Mouse (Mus musculus): Measurements from ENCODE around the gene Cldn18. TPM values are rescaled to one million over a fixed set of nuclear protein-coding genes. Genes with fewer than 3 reads are reported as not detected.

Gene Cldn18
- total RNA-seq (2023), result not detected

GRCm38 (mm10) chr9:99717134-99717533 lies at the start of gene Cldn18:
Gene Cldn18, minus strand, starts transcription at chr9:99717267.

Other genes starting within 250 kb of the Cldn18 start
- 31.5 TPM for gene Armc8, start 148.4 kb downstream of the Cldn18 start, total RNA-seq (2023)
- 46.1 TPM for gene Dbr1, start 141.5 kb downstream of the Cldn18 start, total RNA-seq (2023)
- gene A4gnt, start 104.8 kb downstream of the Cldn18 start, total RNA-seq (2023), result not detected
- not detected for gene Dzip1l, start 87.8 kb downstream of the Cldn18 start, total RNA-seq (2023)
- gene Sox14, start 158.9 kb upstream of the Cldn18 start, total RNA-seq (2023), result not detected

Measured in CD4-positive naive resting alpha-beta T cell, adult 57 days (primary cell).